Mouse (Mus musculus) small intestine, adult 2 months (tissue): ENCODE measurements around the gene Gadd45a.

ENCODE experiments used
- CTCF ChIP-seq: fragments of 200-500 bp; IDR thresholded peaks from 2 replicates; pipeline ENCODE4 v1.5.1; 2012; ENCODE audit warnings: low read depth, mild to moderate bottlenecking, control low read depth, inconsistent platforms, low read length, moderate library complexity, mixed read lengths; ENCODE audit not compliant: insufficient replicate concordance, insufficient read length; ENCODE audit errors: extremely low read depth
- POLR2A ChIP-seq: fragments of 200-500 bp; IDR thresholded peaks from 2 replicates; pipeline ENCODE4 v1.6.1; 2012; ENCODE audit warnings: low read depth, mild to moderate bottlenecking, control low read depth, inconsistent platforms, low read length, moderate library complexity

- TF ChIP-seq CTCF (no peak), POLR2A (no peak)
These were observed 11.8 kb upstream of the Gadd45a start for GRCm38 (mm10) chr6:67048880-67049694.
